Mouse (Mus musculus) stomach, embryonic 15.5 days (tissue): ENCODE results near the gene Atp6v1g2. TPM values are rescaled to one million over a fixed set of nuclear protein-coding genes. Genes with fewer than 3 reads are reported as not detected.
A peak's percentile ranks its signal among the peaks of the same experiment; 100 is the strongest.

ENCODE experiments used
- ATAC-seq: fragments of 200-750 bp; cut with Nextera tagmentation; 2 replicates; pipeline ENCODE4 v1.8.0; 2017; ENCODE audit warnings: low read depth, moderate number of reproducible peaks, moderate TSS enrichment; ENCODE audit not compliant: insufficient read depth, low FRiP score
- H3K27ac ChIP-seq: fragments of 300-500 bp; sonication (generic); 2 replicates; pipeline ENCODE4 v1.5.1; 2015; ENCODE audit warnings: mild to moderate bottlenecking, inconsistent platforms
- H3K27me3 ChIP-seq: fragments of 300-500 bp; sonication (generic); replicated peaks from 2 replicates; pipeline ENCODE4 v1.6.1; 2015; ENCODE audit warnings: inconsistent platforms
- H3K36me3 ChIP-seq: fragments of 300-500 bp; sonication (generic); 2 replicates; pipeline ENCODE4 v1.6.1; 2015; ENCODE audit warnings: inconsistent platforms
- H3K4me1 ChIP-seq: fragments of 300-500 bp; sonication (generic); 2 replicates; pipeline ENCODE4 v1.6.1; 2015; ENCODE audit warnings: inconsistent platforms
- H3K4me2 ChIP-seq: fragments of 300-500 bp; sonication (generic); 2 replicates; pipeline ENCODE4 v1.6.1; 2015; ENCODE audit warnings: mild to moderate bottlenecking, inconsistent platforms
- H3K4me3 ChIP-seq: fragments of 300-500 bp; sonication (generic); replicated peaks from 2 replicates; pipeline ENCODE4 v1.5.1; 2015; ENCODE audit warnings: inconsistent platforms
- H3K9ac ChIP-seq: fragments of 300-500 bp; sonication (generic); 2 replicates; pipeline ENCODE4 v1.6.1; 2015; ENCODE audit warnings: inconsistent platforms
- H3K9me3 ChIP-seq: fragments of 300-500 bp; sonication (generic); 2 replicates; pipeline ENCODE4 v1.6.1; 2016; ENCODE audit warnings: inconsistent platforms
- microRNA-seq: library from miRNA; unstranded; fragments of <30 nt; microRNA quantifications from one replicate; pipeline ENCODE4, GENCODE M21; 2016
- polyA plus RNA-seq: library from polyadenylated mRNA; unstranded; fragments of >200 nt; fragmentation: Nextera tagmentation; extraction: Ambion mirVana; gene quantifications from 2 replicates; pipeline ENCODE4 v1.2.1, GENCODE M21; 2015

Gene Atp6v1g2
- polyA plus RNA-seq, 1 experiment from 2014 or later, result 5.1 TPM

DNA sequence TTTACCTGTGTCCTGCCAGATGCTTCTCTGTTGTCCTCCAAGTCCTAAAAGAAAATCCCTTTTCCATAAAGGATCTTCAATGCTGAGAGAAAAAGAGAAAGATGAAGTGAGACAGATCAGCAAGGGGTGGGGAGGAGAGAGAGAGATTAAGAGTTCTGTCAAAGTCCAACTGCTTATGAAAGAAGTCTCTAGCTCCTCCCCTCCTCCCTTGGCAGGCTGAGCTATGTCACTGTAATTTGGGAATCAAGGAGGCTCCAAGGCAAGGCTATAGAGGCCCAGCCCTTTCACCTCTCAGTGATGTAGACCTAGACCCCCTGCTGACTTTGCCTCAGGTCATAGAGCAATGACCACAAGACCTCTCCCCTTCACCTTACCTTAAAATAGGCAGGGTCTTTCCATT, 52.0 kb downstream of the Atp6v1g2 start:
- Histone ChIP-seq H3K36me3 (no peaks in the 10 kb centered on the region), H3K4me2 (no peak overlapping the region), H3K4me1 (no peaks in the 10 kb centered on the region), H3K27me3 (no peaks in the 10 kb centered on the region), H3K4me3 (no peak overlapping the region), H3K9me3 (no peaks in the 10 kb centered on the region), H3K27ac (no peak overlapping the region), H3K9ac (no peak overlapping the region)
- no peak for ATAC-seq

Small RNAs within 50 kb of the gene (microRNA-seq; reads per million reads assigned to microRNA genes)
- gene Mir6973a (not detected), gene Mir6974 (not detected), gene Mir6975 (2.5 reads per million, percentile 7 among the genes with 10 or more reads in this experiment), gene Mir8094 (not detected)

Other genes with a start within 250 kb of the Atp6v1g2 start
- gene Vars, start 232.7 kb upstream of the Atp6v1g2 start, polyA plus RNA-seq, result 119 and 124 TPM in 2 replicates
- gene Vwa7, start 217.1 kb upstream of the Atp6v1g2 start, polyA plus RNA-seq, result 0.31 TPM in 2 replicates
- 13.2 and 14.8 TPM in 2 replicates for gene Sapcd1, start 205.6 kb upstream of the Atp6v1g2 start, polyA plus RNA-seq
- 3.8 and 4.8 TPM in 2 replicates for gene Msh5, start 186.9 kb upstream of the Atp6v1g2 start, polyA plus RNA-seq
- gene Clic1, start 183.7 kb upstream of the Atp6v1g2 start, polyA plus RNA-seq, result 361 and 363 TPM in 2 replicates
- 210 and 216 TPM in 2 replicates for gene Ddah2, start 174.6 kb upstream of the Atp6v1g2 start, polyA plus RNA-seq
- gene Ly6g6c, start 168.3 kb upstream of the Atp6v1g2 start, polyA plus RNA-seq, result 6.2 and 17.2 TPM in 2 replicates
- gene Mpig6b, start 167.5 kb upstream of the Atp6v1g2 start, polyA plus RNA-seq, result 0.44 and 0.73 TPM in 2 replicates
- 9.4 and 16.8 TPM in 2 replicates for gene Ly6g6e, start 156.8 kb upstream of the Atp6v1g2 start, polyA plus RNA-seq
- 3.6 and 4.4 TPM in 2 replicates for gene Ly6g6d, start 155.6 kb upstream of the Atp6v1g2 start, polyA plus RNA-seq
- 0.15 and 0.41 TPM in 2 replicates for gene Ly6g6f, start 148.1 kb upstream of the Atp6v1g2 start, polyA plus RNA-seq
- 92.0 and 97.8 TPM in 2 replicates for gene Abhd16a, start 144.4 kb upstream of the Atp6v1g2 start, polyA plus RNA-seq
- not detected in 2 replicates for gene Ly6g5c, start 125.4 kb upstream of the Atp6v1g2 start, polyA plus RNA-seq
- 0.69 and 0.85 TPM in 2 replicates for gene Ly6g5b, start 118.2 kb upstream of the Atp6v1g2 start, polyA plus RNA-seq
- 17.4 and 19.1 TPM in 2 replicates for gene Gpank1, start 112.2 kb upstream of the Atp6v1g2 start, polyA plus RNA-seq
- 251 and 262 TPM in 2 replicates for gene Csnk2b, start 111.6 kb upstream of the Atp6v1g2 start, polyA plus RNA-seq
- 11.9 and 12.2 TPM in 2 replicates for gene D17H6S53E, start 107.3 kb upstream of the Atp6v1g2 start, polyA plus RNA-seq
- 21.2 and 47.5 TPM in 2 replicates for gene Apom, start 101.6 kb upstream of the Atp6v1g2 start, polyA plus RNA-seq
- gene Bag6, start 98.5 kb upstream of the Atp6v1g2 start, polyA plus RNA-seq, result 42.2 and 48.0 TPM in 2 replicates
- 148 and 172 TPM in 2 replicates for gene Prrc2a, start 68.8 kb upstream of the Atp6v1g2 start, polyA plus RNA-seq
- gene Aif1, start 57.6 kb upstream of the Atp6v1g2 start, polyA plus RNA-seq, result 18.7 and 21.9 TPM in 2 replicates
- 23.7 and 25.1 TPM in 2 replicates for gene Lst1, start 45.2 kb upstream of the Atp6v1g2 start, polyA plus RNA-seq
- 3.7 and 5.5 TPM in 2 replicates for gene Ltb, start 39.2 kb upstream of the Atp6v1g2 start, polyA plus RNA-seq
- 0.18 and 0.28 TPM in 2 replicates for gene Tnf, start 31.7 kb upstream of the Atp6v1g2 start, polyA plus RNA-seq
- 0.77 and 0.83 TPM in 2 replicates for gene Lta, start 28.3 kb upstream of the Atp6v1g2 start, polyA plus RNA-seq
- 0.86 TPM in 1 of 2 replicates, not detected in the other for gene Gm16181, start 12.8 kb upstream of the Atp6v1g2 start, polyA plus RNA-seq
- gene Nfkbil1, start 2.1 kb downstream of the Atp6v1g2 start, polyA plus RNA-seq, result 12.5 and 14.1 TPM in 2 replicates
- gene Ddx39b, start 8.1 kb downstream of the Atp6v1g2 start, polyA plus RNA-seq, result 361 and 392 TPM in 2 replicates
- gene H2-D1, start 29.1 kb downstream of the Atp6v1g2 start, polyA plus RNA-seq, result 135 and 148 TPM in 2 replicates
- 0.92 and 1.4 TPM in 2 replicates for gene H2-Q1, start 86.7 kb downstream of the Atp6v1g2 start, polyA plus RNA-seq
- gene H2-Q2, start 108.6 kb downstream of the Atp6v1g2 start, polyA plus RNA-seq, result 15.1 and 21.0 TPM in 2 replicates
- 4.8 and 4.9 TPM in 2 replicates for gene H2-Q4, start 146.0 kb downstream of the Atp6v1g2 start, polyA plus RNA-seq
- 1.3 and 1.7 TPM in 2 replicates for gene H2-Q6, start 191.2 kb downstream of the Atp6v1g2 start, polyA plus RNA-seq
- gene H2-Q7, start 205.5 kb downstream of the Atp6v1g2 start, polyA plus RNA-seq, result 4.8 and 5.6 TPM in 2 replicates
- 16.3 and 29.3 TPM in 2 replicates for gene H2-Q10, start 236.4 kb downstream of the Atp6v1g2 start, polyA plus RNA-seq